Mouse (Mus musculus): Measurements from ENCODE around the gene Gh. TPM values are rescaled to one million over a fixed set of nuclear protein-coding genes. Genes with fewer than 3 reads are reported as not detected.
A peak's percentile ranks its signal among the peaks of the same experiment; 100 is the strongest.

Gene Gh
- polyA plus RNA-seq, 1 experiment: not detected

- DNase-seq (ENCODE audit: low spot score): no peak
These were observed 32.6 kb downstream of the Gh start for GRCm38 (mm10) chr11:106269060-106269431.

GRCm38 (mm10) chr11:106268326-106269059 lies 33.2 kb downstream of the Gh start:
- DNase-seq (ENCODE audit: low spot score): peak; percentile 63

GRCm38 (mm10) chr11:106267871-106268270 lies 33.8 kb downstream of the Gh start:
- DNase-seq (ENCODE audit: low spot score): no peak

GRCm38 (mm10) chr11:106267311-106267852 lies 34.3 kb downstream of the Gh start:
- DNase-seq (ENCODE audit: low spot score): peak; percentile 47

DNA sequence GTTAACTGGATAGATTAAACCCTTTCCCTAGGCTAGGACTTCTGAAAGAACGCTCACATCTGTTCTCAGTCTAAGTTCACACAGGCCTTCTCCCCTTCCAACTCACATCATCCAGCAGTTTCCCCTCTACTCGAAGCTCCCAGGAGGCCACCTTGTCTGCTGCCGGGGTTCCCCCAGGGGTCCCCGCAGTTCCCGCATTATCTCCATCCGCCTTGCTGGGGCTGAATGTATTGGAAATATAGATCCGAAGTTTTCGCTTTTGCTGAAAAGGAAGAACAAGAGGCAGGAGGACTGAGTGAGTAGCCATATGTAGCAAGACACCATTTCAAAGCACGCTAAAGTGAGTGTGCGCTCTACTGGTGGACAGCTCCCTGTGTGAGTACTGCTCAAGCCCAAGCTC lies 35.2 kb downstream of the Gh start:
- no peak for DNase-seq (ENCODE audit: low spot score)

GRCm38 (mm10) chr11:106265570-106265969 lies 36.1 kb downstream of the Gh start:
- DNase-seq (ENCODE audit: low spot score): no peak

DNA sequence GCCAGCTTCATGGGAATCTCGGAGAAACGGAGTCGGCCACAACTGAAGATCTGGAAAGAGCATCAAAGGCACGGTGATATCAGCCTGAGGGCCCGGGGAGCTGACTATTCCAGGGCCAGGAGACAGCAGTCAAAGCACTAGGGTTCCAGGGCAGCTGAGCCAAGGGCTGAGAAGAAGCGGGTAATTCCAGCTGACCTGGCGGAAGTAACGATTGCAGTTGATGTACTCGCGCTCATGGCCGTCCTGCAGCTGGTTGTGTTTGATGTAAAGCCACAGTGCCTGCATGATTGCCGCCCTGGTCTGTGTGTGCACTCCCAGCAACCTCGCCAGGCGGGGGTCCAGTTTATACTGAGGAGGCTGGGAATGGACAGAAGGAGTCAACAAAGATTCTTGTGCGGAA lies 36.7 kb downstream of the Gh start:
- no peak for DNase-seq (ENCODE audit: low spot score)

DNA sequence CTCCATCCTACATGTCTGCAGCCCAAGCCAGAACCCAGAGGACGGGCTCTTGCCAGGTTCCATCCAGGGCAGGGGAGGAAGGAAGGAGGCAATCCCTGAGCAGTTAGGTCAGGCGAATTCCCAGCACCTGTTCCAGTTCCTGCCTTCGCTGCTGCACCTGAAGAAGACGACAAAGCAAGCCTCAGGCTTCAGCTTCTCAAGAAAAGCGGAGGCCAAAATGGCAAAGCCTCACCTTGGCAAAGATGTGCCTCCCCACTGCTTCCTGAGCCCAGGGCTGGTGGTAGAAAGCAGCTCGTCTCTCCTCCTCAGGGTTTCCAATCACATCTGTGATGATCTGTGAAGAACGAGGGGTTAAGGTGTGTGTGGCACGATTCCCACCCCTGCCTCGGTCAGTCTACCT lies 37.7 kb downstream of the Gh start:
- DNase-seq (ENCODE audit: low spot score): no peak

DNA sequence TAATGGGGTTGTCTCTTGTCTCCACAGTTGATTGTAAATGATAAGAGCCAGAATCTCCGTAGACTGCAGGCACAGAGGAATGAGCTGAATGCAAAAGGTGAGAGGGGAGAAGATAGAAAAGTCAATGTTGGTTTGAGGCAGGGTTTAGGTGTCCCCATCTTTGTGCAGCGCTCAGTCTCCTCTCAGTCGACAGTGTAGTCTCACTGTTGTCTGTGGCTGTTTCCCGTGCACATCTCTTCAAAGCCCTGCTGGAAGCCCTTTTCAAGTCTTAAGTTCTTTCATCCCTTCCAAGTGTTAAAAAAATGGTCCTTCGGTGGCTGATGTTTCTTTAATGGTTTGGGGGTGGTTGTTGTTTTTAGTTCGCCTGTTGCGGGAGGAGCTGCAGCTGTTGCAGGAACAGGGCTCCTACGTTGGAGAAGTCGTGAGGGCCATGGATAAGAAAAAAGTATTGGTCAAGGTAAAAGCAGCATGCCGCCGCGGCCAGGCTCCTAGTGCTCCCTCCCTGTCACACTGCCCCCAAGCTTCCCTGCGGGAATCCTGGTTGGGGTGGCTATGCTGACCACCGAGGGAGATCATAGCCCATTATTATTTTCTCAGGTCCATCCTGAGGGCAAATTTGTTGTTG lies 40.7 kb downstream of the Gh start:
- DNase-seq (ENCODE audit: low spot score): no peak

DNA sequence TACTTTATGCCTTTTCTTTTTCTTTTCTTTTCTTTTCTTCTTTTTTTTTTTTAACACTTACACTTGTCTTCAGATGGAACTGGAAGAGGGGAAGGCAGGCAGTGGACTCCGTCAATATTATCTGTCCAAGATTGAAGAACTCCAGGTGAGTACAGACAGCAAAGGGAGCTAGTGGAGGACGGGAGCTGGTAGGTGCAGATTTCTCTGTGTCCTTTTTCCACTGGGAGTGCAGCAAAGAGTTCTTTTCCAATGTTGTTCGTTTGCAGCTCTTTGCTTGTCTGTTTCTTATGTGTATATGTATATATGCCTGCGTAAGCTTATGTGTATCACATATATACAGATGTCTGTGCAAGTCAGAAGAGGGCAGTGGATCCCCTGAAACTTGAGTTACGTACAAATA lies 44.9 kb downstream of the Gh start:
- no peak for DNase-seq (ENCODE audit: low spot score)

- peak; percentile 97 for DNase-seq (ENCODE audit: low spot score)
These were observed 45.8 kb downstream of the Gh start, which contains the start of the genes Ftsj3 and Psmc5 for GRCm38 (mm10) chr11:106255685-106256451. Ftsj3 (minus strand) TSS chr11:106256079. Psmc5 (plus strand) TSS chr11:106256154.

DNA sequence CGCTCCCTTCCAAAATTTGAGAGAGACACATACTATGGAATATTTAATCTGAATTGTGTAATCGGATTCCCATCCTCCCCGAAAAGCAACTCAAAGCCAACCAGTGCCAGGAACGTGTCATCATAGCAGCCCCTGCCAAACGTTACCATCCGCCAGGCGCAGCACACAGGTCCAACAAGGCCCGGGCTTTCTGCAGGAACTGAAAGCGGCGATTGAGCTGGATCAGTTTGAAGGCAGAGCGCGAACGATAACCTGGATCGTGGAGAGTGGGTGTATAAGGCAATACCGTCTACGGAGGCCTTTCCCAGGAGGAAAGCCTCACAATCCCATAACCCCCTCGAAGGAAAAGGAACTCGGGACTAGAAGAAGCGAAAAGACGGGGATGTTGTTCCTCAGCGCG lies 46.5 kb downstream of the Gh start:
- DNase-seq (ENCODE audit: low spot score): no peak

GRCm38 (mm10) chr11:106254767-106255166 lies 46.9 kb downstream of the Gh start:
- DNase-seq (ENCODE audit: low spot score): no peak

Other genes starting within 250 kb of the Gh start
- 11.3 and 13.1 TPM in 2 replicates for gene Taco1, start 235.8 kb downstream of the Gh start, polyA plus RNA-seq (2012; rRNA removed)
- 38.1 and 39.1 TPM in 2 replicates for gene Map3k3, start 217.3 kb downstream of the Gh start, polyA plus RNA-seq (2012; rRNA removed)
- gene Gm10840, start 141.0 kb downstream of the Gh start, polyA plus RNA-seq (2012; rRNA removed): not detected in 2 replicates
- 14.8 and 16.5 TPM in 2 replicates for gene Limd2, start 141.0 kb downstream of the Gh start, polyA plus RNA-seq (2012; rRNA removed)
- 27.1 and 29.6 TPM in 2 replicates for gene Strada, start 99.7 kb downstream of the Gh start, polyA plus RNA-seq (2012; rRNA removed)
- 61.2 and 68.6 TPM in 2 replicates for gene Ccdc47, start 85.5 kb downstream of the Gh start, polyA plus RNA-seq (2012; rRNA removed)
- 29.2 and 34.3 TPM in 2 replicates for gene Ddx42, start 84.9 kb downstream of the Gh start, polyA plus RNA-seq (2012; rRNA removed)
- 26.7 and 27.0 TPM in 2 replicates for gene Ftsj3, start 45.8 kb downstream of the Gh start, polyA plus RNA-seq (2012; rRNA removed)
- 152 and 156 TPM in 2 replicates for gene Psmc5, start 45.7 kb downstream of the Gh start, polyA plus RNA-seq (2012; rRNA removed)
- 105 and 110 TPM in 2 replicates for gene Smarcd2, start 28.9 kb downstream of the Gh start, polyA plus RNA-seq (2012; rRNA removed)
- 0.11 and 0.19 TPM in 2 replicates for gene Tcam1, start 25.2 kb downstream of the Gh start, polyA plus RNA-seq (2012; rRNA removed)
- gene Cd79b, start 12.9 kb upstream of the Gh start, polyA plus RNA-seq (2012; rRNA removed): 1.3 and 1.7 TPM in 2 replicates
- 0.10 and 0.19 TPM in 2 replicates for gene Scn4a, start 51.4 kb upstream of the Gh start, polyA plus RNA-seq (2012; rRNA removed)
- 0.27 and 0.33 TPM in 2 replicates for gene Prr29, start 63.6 kb upstream of the Gh start, polyA plus RNA-seq (2012; rRNA removed)
- gene Icam2, start 86.2 kb upstream of the Gh start, polyA plus RNA-seq (2012; rRNA removed): 13.2 and 16.3 TPM in 2 replicates
- gene Ern1, start 186.0 kb upstream of the Gh start, polyA plus RNA-seq (2012; rRNA removed): 11.6 and 12.0 TPM in 2 replicates

Data from urinary bladder, adult 2 months (tissue).